Mouse (Mus musculus) limb, embryonic 14.5 days (tissue): Measurements from ENCODE around the gene Tmem116. TPM values are rescaled to one million over a fixed set of nuclear protein-coding genes. Genes with fewer than 3 reads are reported as not detected.

Experiments used
- ATAC-seq: fragments of 200-750 bp; cut with Nextera tagmentation; 2 replicates; pipeline ENCODE4 v1.8.0; 2017; ENCODE audit warnings: low read depth, moderate number of reproducible peaks, moderate TSS enrichment; ENCODE audit not compliant: low FRiP score
- DNase-seq: peaks from one replicate; pipeline ENCODE4 v3.0.0-alpha.2; 2015; ENCODE audit warnings: low spot score
- H3K27ac ChIP-seq: fragments of 300-500 bp; sonication (generic); replicated peaks from 2 replicates; pipeline ENCODE4 v1.5.1; 2014; ENCODE audit warnings: low read depth, mild to moderate bottlenecking, low read length, moderate library complexity, mixed read lengths
- H3K27me3 ChIP-seq: fragments of 300-500 bp; sonication (generic); 2 replicates; pipeline ENCODE4 v1.6.1; 2014; ENCODE audit warnings: low read length, mixed read lengths; ENCODE audit not compliant: control insufficient read depth, insufficient read depth
- H3K36me3 ChIP-seq: fragments of 300-500 bp; sonication (generic); 2 replicates; pipeline ENCODE4 v1.6.1; 2014; ENCODE audit warnings: mild to moderate bottlenecking, low read length, moderate library complexity, mixed read lengths; ENCODE audit not compliant: control insufficient read depth, insufficient read depth
- H3K4me1 ChIP-seq: fragments of 300-500 bp; sonication (generic); 2 replicates; pipeline ENCODE4 v1.6.1; 2014; ENCODE audit warnings: antibody characterized with exemption, low read length, mixed read lengths; ENCODE audit not compliant: control insufficient read depth, insufficient read depth
- H3K4me2 ChIP-seq: fragments of 300-500 bp; sonication (generic); replicated peaks from 2 replicates; pipeline ENCODE4 v1.6.1; 2014; ENCODE audit warnings: low read depth, mild to moderate bottlenecking, low read length, moderate library complexity; ENCODE audit not compliant: severe bottlenecking
- H3K4me3 ChIP-seq: fragments of 300-500 bp; sonication (generic); replicated peaks from 2 replicates; pipeline ENCODE4 v1.5.1; 2014; ENCODE audit warnings: low read length
- H3K9ac ChIP-seq: fragments of 300-500 bp; sonication (generic); 2 replicates; pipeline ENCODE4 v1.6.1; 2014; ENCODE audit warnings: mild to moderate bottlenecking, low read depth, low read length, moderate library complexity; ENCODE audit not compliant: severe bottlenecking
- H3K9me3 ChIP-seq: fragments of 300-500 bp; sonication (generic); 2 replicates; pipeline ENCODE4 v1.6.1; 2016; ENCODE audit warnings: low read length; ENCODE audit not compliant: control insufficient read depth
- POLR2A ChIP-seq: fragments of 200-500 bp; IDR thresholded peaks from 2 replicates; pipeline ENCODE4 v1.8.0; 2012; ENCODE audit warnings: inconsistent platforms, mild to moderate bottlenecking, moderate library complexity, borderline replicate concordance; ENCODE audit not compliant: insufficient read depth, insufficient read length; ENCODE audit errors: extremely low read depth
- WGBS: fragments of 180-500 bp; shearing (Covaris S2); extraction: QIAGEN DNeasy Blood & Tissue Kit; methylation state at CpG from one replicate; pipeline ENCODE4 v1.1.7; 2014; 5-methylcytosine and 5-hydroxymethylcytosine counted together
- polyA plus RNA-seq, 2 experiments: library from polyadenylated mRNA; depleted of rRNA in 1 of 2; stranded (reverse) in 1 of 2; unstranded in 1 of 2; fragments of >200 nt; fragmentation: Nextera tagmentation in 1 of 2; extraction: Ambion mirVana in 1 of 2; gene quantifications; 2 replicates each; pipeline versions ENCODE4 v1.2.1 to v1.2.3; 2012 to 2014

The Tmem116 gene
- polyA plus RNA-seq, 2 experiments, result 2.9 to 3.4 TPM

- peaks cover 20% of the 10 kb centered on the region for H3K4me1 ChIP-seq
- 0 out of 2 replicates have a peak overlapping the region, but pooled peaks have one; percentile 39 for H3K27ac ChIP-seq
- ATAC-seq (no peak), DNase-seq (no peak)
- H3K4me2 ChIP-seq, result peak overlapping the region; percentile 75; the same call in 1 of the 2 replicates
- 81% methylated on average over 13 of the region's 13 CpGs for WGBS
- H3K36me3 ChIP-seq, result peaks cover 7% of the 10 kb centered on the region; the same call in 1 of the 2 replicates
- H3K4me3 ChIP-seq, result no peak overlapping the region
- no peaks in the 10 kb centered on the region for H3K9me3 ChIP-seq
- no peaks in the 10 kb centered on the region for H3K27me3 ChIP-seq
- no peak for TF ChIP-seq POLR2A
- no peak overlapping the region for H3K9ac ChIP-seq
Observed at GRCm38 (mm10) chr5:121453743-121454502, 2.2 kb downstream of the Tmem116 start.

- H3K27me3 ChIP-seq, result no peaks in the 10 kb centered on the region
- TF ChIP-seq POLR2A, result no peak
Observed at GRCm38 (mm10) chr5:121454503-121454782, 2.8 kb downstream of the Tmem116 start.

GRCm38 (mm10) chr5:121455510-121456265 lies 4.0 kb downstream of the Tmem116 start:
- no peak overlapping the region for H3K4me2 ChIP-seq
- H3K9ac ChIP-seq, result no peak overlapping the region
- 69% methylated on average over 9 of the region's 9 CpGs for WGBS
- no peaks in the 10 kb centered on the region for H3K36me3 ChIP-seq
- no peak overlapping the region for H3K27ac ChIP-seq
- no peak for DNase-seq
- no peak for TF ChIP-seq POLR2A
- H3K27me3 ChIP-seq, result no peaks in the 10 kb centered on the region
- ATAC-seq, result no peak
- peaks cover 17% of the 10 kb centered on the region for H3K4me1 ChIP-seq
- H3K4me3 ChIP-seq, result no peak overlapping the region
- no peaks in the 10 kb centered on the region for H3K9me3 ChIP-seq

More at GRCm38 (mm10) chr5:121454503-121454782, 2.8 kb downstream of the Tmem116 start:
- H3K9ac ChIP-seq, result no peak overlapping the region
- H3K36me3 ChIP-seq, result peaks cover 3% of the 10 kb centered on the region; the same call in 1 of the 2 replicates
- H3K9me3 ChIP-seq, result no peaks in the 10 kb centered on the region
- no peak overlapping the region for H3K4me3 ChIP-seq
- H3K4me1 ChIP-seq, result peaks cover 20% of the 10 kb centered on the region
- DNase-seq (peak; percentile 50), ATAC-seq (no peak)
- WGBS, result 75% methylated on average over 3 of the region's 3 CpGs
- H3K4me2 ChIP-seq, result no peak overlapping the region
- 0 out of 2 replicates have a peak overlapping the region, but pooled peaks have one; percentile 39 for H3K27ac ChIP-seq

- Histone ChIP-seq H3K27ac (no peak overlapping the region), H3K27me3 (no peaks in the 10 kb centered on the region), H3K36me3 (no peaks in the 10 kb centered on the region), H3K9ac (no peak overlapping the region), H3K9me3 (no peaks in the 10 kb centered on the region), H3K4me1 (no peaks in the 10 kb centered on the region), H3K4me3 (no peak overlapping the region), H3K4me2 (no peak overlapping the region)
- WGBS, result 68% methylated on average over 4 of the region's 4 CpGs
- DNase-seq (no peak), ATAC-seq (no peak)
- TF ChIP-seq POLR2A, result no peak
Observed at GRCm38 (mm10) chr5:121461339-121462170, 9.9 kb downstream of the Tmem116 start.

- 43% methylated on average over 1 of the region's 1 CpGs for WGBS
- no peak for ATAC-seq
- Histone ChIP-seq H3K36me3 (no peaks in the 10 kb centered on the region), H3K4me3 (no peak overlapping the region), H3K4me2 (no peak overlapping the region), H3K9me3 (no peaks in the 10 kb centered on the region), H3K4me1 (no peaks in the 10 kb centered on the region), H3K27ac (no peak overlapping the region), H3K27me3 (no peaks in the 10 kb centered on the region), H3K9ac (no peak overlapping the region)
- no peak for TF ChIP-seq POLR2A
- no peak for DNase-seq
Observed at GRCm38 (mm10) chr5:121462171-121462502, 10.4 kb downstream of the Tmem116 start.
